Mouse (Mus musculus): ENCODE measurements at regions not wholly inside any gene's neighbourhood (a gene's known extent, or its start where the extent isn't known, plus 50 kb on each side); places are given as distances from the start of the nearest gene placed in this dataset.
"Not testable (repeated sequence)": the region's sequence is repeated elsewhere in the genome, so short reads cannot be mapped to it uniquely, and the experiment has no call there.

GRCm38 (mm10) chr12:39604723-39605122, 433.1 kb downstream of the Arl4a start:
- DNase-seq (ENCODE audit: low spot score in 2 of 2), result no peak

DNA sequence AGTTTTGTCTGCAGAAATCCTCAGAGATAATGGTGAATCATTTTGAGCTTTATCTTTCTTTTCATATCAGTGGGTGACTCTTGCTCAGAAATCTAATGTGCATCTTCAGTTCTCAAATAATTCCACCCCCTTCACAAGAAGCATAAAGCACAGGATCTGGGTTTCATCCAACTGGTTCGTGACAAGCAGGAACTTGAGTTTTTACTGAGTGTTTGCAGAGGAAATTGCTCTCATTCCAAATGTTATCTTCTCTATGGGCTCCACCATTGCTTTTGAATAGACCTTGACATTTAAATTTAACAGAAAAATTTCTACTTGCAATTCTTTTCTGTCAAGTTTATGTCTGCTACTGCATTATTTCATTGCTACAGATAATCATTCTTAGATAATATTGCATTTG, 443.1 kb downstream of the Arl4a start:
- DNase-seq (ENCODE audit: low spot score in 2 of 2), result no peak

DNA sequence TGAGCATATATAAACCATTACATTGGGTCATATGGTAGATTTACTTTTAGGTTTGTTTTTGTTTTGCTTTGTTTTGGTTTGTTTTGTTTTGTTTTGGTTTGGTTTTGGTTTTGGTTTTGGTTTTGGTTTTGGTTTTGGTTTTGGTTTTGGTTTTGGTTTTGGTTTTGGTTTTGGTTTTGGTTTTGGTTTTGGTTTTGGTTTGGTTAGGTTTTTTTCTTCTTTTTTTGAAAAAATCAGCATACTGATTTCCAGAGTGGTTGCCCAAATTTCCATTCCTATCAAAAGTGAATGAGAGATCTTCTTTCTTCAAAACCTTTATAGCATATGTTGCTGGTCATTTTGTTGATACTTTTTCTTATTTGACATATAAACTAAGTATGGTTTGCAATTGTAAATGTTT, 444.0 kb downstream of the Arl4a start:
- DNase-seq (ENCODE audit: low spot score in 2 of 2), result not testable (repeated sequence)

DNA sequence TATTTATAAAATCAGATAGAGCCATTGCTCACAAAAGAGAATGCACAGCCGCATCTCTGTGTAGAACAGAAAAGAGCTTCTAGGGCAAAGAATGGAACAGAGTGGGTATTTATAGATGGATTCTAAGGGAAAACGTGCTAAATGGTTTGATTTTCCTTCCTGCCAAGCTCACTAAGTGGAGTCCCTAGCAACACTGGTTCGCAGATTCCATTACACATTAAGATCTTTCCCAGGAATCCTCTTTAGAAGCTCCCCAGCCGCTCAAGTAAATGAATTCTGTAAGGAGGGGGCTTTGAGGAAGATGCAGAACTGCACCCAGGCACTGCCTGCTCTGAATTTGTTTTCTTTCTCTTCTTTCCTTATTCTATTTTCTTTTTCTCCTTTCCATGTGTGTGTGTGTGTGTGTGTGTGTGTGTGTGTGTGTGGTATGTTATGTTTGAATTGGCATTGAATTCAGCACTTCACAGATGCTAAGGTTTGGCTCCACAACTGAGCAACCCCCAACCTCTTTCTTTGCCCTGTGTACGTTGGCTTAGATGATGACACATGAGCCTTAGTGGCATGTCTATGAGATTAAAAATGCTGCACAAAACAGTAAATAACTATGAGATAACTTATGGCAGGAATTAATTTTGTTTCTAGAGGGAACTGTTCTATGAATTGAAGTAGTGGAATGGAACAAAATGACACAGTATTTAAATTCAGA, 450.5 kb downstream of the Arl4a start:
- no peak for DNase-seq (ENCODE audit: low spot score in 2 of 2)

DNA sequence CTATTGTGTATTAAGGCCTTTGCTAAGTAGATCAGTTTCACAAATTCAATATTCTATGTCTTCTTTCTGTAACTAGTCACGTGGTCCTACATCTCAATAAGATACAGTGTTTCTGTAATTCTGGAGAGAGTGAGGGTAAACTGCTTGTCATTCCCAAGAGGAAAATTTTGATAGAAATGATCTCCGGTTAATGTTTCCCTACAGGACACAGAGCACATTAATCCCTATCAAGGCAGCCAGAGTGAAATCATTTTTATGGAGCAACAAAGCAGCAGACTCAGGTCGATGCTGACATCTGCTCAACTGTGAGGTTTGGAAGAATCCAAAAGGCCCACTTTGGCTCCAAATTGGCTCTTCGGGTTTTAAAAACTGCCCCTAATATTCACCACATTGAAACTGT, 451.7 kb downstream of the Arl4a start:
- no peak for DNase-seq (ENCODE audit: low spot score in 2 of 2)

- no peak for DNase-seq (ENCODE audit: low spot score in 2 of 2)
Observed at GRCm38 (mm10) chr12:39577610-39578009, 460.2 kb downstream of the Arl4a start.

DNA sequence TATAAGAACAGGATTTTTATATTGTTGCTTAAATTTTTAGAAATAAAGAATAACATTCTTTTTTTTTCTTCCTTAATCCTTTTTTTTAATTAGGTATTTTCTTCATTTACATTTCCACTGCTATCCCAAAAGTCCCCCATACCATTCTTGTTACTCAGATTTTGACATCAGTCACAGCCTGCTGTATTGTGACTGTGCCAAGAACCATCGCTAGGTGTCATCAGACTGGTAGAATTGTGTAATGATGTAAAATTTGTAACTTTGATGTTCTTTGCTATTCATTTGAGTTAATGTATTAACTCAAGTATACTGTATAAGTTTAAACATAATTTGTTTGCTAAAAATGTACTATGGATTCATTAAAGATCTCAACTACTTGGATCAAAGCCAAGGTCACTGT, 465.0 kb downstream of the Arl4a start:
- DNase-seq (ENCODE audit: low spot score in 2 of 2), result no peak

DNA sequence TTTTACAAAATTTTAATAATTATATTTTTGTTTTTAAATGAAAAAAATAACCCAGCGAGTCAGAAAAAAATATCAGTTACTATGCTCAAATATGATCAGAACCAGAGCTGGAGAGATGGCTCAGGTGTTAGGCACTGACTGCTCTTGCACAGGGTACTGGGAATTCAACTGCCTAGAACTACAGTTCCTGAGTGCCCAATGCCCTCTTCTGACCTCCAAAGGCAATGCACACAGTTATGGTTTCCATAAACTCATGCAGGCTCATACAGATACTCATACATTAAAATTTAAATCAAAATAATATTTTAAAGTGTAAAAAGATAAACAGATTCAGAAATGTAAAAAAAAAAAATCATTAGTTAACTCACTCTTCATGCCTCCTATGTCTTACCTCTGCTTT, 465.7 kb downstream of the Arl4a start:
- no peak for DNase-seq (ENCODE audit: low spot score in 2 of 2)

GRCm38 (mm10) chr12:39560734-39561446, 476.9 kb downstream of the Arl4a start:
- DNase-seq (ENCODE audit: low spot score in 2 of 2), result no peak

DNA sequence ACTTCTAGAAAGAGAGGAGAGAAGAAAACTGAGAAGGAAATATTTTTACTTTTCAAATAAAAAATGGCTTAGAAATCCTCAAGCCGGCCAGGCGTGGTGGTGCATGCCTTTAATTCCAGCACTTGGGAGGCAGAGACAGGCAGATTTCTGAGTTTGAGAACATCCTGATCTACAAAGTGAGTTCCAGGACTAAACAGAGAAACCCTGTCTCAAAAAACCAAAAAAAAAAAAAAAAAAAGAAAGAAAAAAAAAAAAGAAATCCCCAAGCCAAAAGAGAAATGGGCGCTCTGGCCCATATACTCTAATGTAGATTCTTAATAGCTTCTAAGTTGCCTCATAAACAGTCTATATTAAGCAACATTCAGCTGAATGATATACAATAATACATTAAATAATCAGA, 479.3 kb downstream of the Arl4a start:
- no peak for DNase-seq (ENCODE audit: low spot score in 2 of 2)

DNA sequence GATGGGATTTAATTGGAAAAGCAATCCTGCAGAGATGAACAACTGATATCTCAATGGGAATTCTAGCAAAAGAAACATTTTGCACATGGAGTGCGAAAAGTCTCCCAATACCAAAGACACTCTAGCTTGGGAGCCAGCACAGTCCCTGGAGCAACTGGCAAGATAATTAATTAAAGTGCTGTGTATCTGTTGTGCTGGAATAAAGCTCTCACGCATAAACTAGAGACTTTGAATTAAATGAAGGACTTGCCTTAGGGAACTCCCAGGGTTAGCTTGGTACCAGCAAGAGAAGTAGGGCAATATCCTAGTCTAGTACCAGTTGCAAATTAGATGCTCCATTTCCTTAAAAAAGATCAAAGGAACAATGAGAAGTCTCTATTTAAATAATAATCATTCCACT, 501.5 kb downstream of the Arl4a start:
- no peak for DNase-seq (ENCODE audit: low spot score in 2 of 2)

GRCm38 (mm10) chr12:39528121-39528520, 509.7 kb downstream of the Arl4a start:
- DNase-seq (ENCODE audit: low spot score in 2 of 2), result no peak

DNA sequence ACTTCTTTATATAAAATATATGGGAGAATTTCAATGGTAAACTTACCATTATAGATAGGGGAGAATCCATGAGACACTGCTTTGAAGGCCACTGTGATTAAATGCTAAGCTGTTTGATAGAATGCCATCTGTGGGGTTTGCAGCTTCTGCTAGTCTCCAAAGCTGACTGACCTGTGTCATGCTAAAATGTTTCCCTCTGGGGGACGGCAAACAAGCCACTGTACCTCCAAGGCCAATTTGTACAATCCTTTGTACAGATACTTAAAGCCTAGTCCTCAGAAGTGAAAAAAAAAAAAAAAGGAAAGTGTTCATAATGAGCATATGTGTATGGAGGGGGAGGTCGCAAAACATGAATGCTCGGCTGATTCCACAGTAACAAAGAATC, 510.6 kb downstream of the Arl4a start:
- DNase-seq (ENCODE audit: low spot score in 2 of 2), result no peak

- DNase-seq (ENCODE audit: low spot score in 2 of 2), result no peak
Observed at GRCm38 (mm10) chr12:39526535-39527215, 511.1 kb downstream of the Arl4a start.

GRCm38 (mm10) chr12:39515690-39516089, 522.1 kb downstream of the Arl4a start:
- no peak for DNase-seq (ENCODE audit: low spot score in 2 of 2)

- no peak for DNase-seq (ENCODE audit: low spot score in 2 of 2)
Observed at GRCm38 (mm10) chr12:39510855-39511254, 527.0 kb downstream of the Arl4a start.

DNA sequence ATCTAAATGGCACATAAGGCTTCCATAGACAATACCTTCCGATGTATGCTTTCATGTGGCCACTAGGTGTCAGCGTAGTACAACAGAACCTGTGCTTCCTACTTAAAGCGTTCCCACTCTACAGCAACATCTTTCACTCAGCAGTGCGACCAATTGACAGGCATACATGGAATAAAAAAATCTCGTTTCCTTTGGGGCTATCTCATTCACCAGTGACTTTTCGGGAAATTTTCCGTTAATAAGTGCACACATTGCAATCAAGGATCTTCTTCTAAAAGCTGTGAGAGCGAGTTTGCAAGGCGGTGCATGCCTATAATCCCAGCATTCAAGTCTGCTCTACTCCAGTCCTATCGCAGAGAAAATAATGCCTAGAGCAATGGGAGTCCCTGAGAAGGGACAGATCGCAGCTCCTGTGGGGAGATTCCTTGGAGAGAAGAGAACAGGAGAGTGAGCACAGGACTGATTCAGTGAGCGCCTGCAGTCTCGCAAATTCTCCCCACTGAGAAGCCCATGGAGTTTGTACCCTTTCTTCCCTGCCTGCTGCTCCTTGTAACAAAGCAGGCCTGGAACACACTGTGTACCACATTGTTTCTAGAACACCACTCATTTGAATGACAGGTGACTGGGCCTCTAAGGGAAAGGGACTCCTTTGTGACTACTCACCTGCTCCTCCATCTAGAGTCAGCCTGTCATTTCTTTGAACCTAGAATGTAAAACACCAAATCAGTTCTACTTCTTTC, 527.6 kb downstream of the Arl4a start:
- peak; percentile 58 to 78 for DNase-seq (ENCODE audit: low spot score in 2 of 2)

DNA sequence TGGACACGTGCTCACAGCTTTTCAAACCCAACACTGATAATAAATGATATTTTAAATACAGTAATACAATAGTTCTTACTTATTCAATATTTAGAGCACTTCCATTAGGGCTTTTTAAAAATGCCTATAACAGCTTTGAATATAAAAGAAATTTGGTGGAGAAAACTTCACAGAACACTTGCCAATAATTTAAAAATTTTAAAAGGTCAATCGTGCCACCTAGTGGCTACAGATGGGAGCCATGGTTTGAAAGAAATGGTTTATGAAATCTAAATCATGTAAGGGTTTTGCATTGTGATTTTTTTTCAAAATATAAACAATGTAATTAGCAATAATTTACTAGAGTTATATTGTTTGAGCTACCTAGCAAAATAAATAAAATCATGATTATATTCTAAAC, 541.6 kb downstream of the Arl4a start:
- DNase-seq (ENCODE audit: low spot score in 2 of 2), result peak; percentile 19 to 55

DNA sequence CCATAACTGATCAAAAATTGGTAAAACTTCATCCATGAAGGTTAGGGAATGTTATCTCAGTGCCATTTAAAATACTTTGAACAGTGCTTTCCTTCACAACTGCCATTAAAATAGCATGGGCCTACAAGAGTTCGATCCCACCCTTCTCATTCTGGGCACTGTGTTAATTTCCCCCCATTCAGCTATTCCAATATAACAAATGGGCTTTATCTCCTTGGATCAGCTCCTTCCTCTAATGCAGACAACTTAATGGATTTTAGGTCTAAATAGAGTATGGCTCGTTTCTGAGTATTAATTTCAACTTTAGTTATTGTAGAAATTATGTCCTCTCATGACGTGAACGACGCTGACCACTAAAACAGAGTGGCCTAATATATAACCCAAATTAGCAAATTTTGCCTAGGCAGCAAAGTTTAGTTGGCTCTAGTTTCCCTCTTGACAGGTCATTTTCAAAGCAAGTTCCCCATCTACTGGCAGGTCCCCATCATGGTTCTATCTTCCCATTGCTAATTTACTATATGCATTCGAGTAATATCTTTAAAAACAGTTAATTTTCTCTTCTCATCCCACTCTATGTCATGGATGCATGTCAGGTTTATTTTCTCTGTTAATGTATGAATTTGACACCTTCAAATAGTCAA, 544.1 kb downstream of the Arl4a start:
- peak in 1 of 2 experiments; percentile 13 for DNase-seq (ENCODE audit: low spot score in 2 of 2)

GRCm38 (mm10) chr12:39493114-39493513, 544.7 kb downstream of the Arl4a start:
- peak; percentile 24 to 47 for DNase-seq (ENCODE audit: low spot score in 2 of 2)

GRCm38 (mm10) chr12:39472984-39473383, 564.8 kb downstream of the Arl4a start:
- DNase-seq (ENCODE audit: low spot score in 2 of 2), result no peak
